Mouse (Mus musculus) kidney, adult 2 months (tissue): ENCODE data around the gene Gm21970. TPM values are rescaled to one million over a fixed set of nuclear protein-coding genes. Genes with fewer than 3 reads are reported as not detected.
"Not testable (repeated sequence)": the region's sequence is repeated elsewhere in the genome, so short reads cannot be mapped to it uniquely, and the experiment has no call there.

Experiments
- DNase-seq: peaks from one replicate; pipeline ENCODE4 v3.0.0; 2021
- H3K27ac ChIP-seq: fragments of 200-500 bp; 2 replicates; pipeline ENCODE4 v1.5.1; 2012; ENCODE audit warnings: low read depth, low read length, control low read depth, inconsistent platforms; ENCODE audit not compliant: insufficient read depth
- H3K27me3 ChIP-seq: fragments of 200-500 bp; replicated peaks from 2 replicates; pipeline ENCODE4 v1.6.1; 2012; ENCODE audit warnings: mild to moderate bottlenecking, moderate library complexity, low read length, inconsistent platforms; ENCODE audit not compliant: control insufficient read depth, insufficient read depth
- H3K36me3 ChIP-seq: fragments of 200-500 bp; 2 replicates; pipeline ENCODE4 v1.6.1; 2012; ENCODE audit warnings: mild to moderate bottlenecking, moderate library complexity, low read length, inconsistent platforms; ENCODE audit not compliant: control insufficient read depth, insufficient read depth
- H3K4me1 ChIP-seq: fragments of 200-500 bp; 2 replicates; pipeline ENCODE4 v1.6.1; 2011; ENCODE audit warnings: low read length; ENCODE audit not compliant: control insufficient read depth, insufficient read depth
- H3K4me3 ChIP-seq: fragments of 200-500 bp; 2 replicates; pipeline ENCODE4 v1.5.1; 2011; ENCODE audit warnings: mild to moderate bottlenecking, low read depth, low read length, control low read depth; ENCODE audit not compliant: insufficient read depth
- CTCF ChIP-seq: fragments of 200-500 bp; conservative IDR thresholded peaks from 2 replicates; pipeline ENCODE4 v1.5.1; 2011; ENCODE audit warnings: low read depth, mild to moderate bottlenecking, control low read depth, low read length, moderate library complexity, mixed read lengths; ENCODE audit not compliant: insufficient read depth, insufficient read length
- POLR2A ChIP-seq: fragments of 200-500 bp; IDR thresholded peaks from one replicate; pipeline ENCODE4 v1.6.1; 2011; ENCODE audit warnings: low read depth, low read length, control low read depth
- WGBS: fragments of 180-500 bp; shearing (Covaris S2); methylation state at CpG from one replicate; pipeline ENCODE4 v1.1.7; 2018; 5-methylcytosine and 5-hydroxymethylcytosine counted together
- polyA plus RNA-seq: library from polyadenylated mRNA; depleted of rRNA; stranded (reverse); fragments of >200 nt; gene quantifications from 2 replicates; pipeline ENCODE4 v1.2.3, GENCODE M21; 2012

Gene Gm21970
- polyA plus RNA-seq, 1 experiment: not detected

DNA sequence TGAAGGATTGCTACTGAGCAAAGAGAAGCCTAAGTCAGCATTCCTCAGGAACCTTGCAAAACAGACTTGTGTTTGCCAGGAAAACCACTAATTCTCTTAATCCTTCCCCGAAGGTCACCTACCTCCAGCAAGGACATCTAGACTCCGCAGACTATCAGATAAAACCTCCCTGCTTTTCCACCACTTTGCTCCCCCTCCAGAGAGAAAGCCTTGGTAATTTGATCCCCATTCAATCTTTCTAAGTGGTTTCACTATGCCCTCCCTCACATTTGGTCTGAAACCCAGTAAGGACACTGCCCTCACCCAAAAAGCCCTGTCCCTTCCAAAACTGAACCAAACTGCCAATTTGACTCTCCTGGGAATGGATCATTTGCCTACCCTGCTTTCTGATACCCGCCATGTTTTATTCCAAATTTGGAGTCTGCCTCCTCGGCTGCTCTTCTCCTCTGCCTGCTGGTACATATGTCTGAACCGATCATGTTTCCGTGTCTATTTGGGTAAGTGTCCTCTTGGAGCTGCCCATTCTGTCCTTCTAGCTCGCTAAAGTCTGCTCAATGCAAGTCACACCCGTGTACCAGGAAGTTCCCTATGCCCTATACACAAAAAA, 36.8 kb downstream of the Gm21970 start:
- no peak for TF ChIP-seq POLR2A
- TF ChIP-seq CTCF: no peak
- DNase-seq: no peak
- 55% methylated on average over 8 of the region's 8 CpGs for WGBS
- H3K4me3 ChIP-seq: no peak overlapping the region
- H3K4me1 ChIP-seq: no peaks in the 10 kb centered on the region; the same call in 1 of the 2 replicates
- H3K27me3 ChIP-seq: no peaks in the 10 kb centered on the region
- peaks cover 2% of the 10 kb centered on the region for H3K36me3 ChIP-seq
- H3K27ac ChIP-seq: peak overlapping the region; percentile 57

DNA sequence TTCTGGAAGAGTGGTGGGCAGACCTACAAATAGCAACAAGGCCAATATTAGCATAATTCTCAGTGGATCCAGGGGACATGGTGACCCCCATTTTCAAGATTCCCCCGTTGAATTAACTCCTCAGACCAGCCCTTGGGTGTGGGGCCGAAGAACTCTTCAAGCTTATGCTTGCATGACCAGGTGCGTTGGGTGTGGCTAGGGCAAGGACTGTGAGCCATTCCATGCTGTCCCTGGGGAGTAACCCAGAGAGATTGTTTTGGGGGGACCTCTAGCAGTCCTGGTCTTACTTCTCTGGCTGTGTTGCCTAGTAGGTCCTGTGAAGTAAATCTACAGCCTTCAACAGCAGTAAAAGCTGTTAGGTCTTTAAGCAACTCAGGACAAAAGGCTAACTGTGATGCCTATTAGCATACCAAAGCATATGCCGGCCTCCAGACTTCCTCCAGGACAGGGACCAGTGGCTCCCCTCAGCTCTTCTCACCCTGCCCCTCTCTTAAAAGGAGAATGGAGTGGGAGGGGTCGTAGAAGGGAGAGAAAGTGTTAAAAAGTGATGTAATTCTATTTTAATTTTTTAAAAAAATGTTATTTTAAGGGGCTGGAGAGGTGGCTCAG, 41.3 kb downstream of the Gm21970 start:
- DNase-seq: no peak
- TF ChIP-seq POLR2A (no peak), CTCF (no peak)
- Histone ChIP-seq H3K36me3 (no peaks in the 10 kb centered on the region), H3K27ac (no peak overlapping the region), H3K4me3 (no peak overlapping the region), H3K4me1 (peaks cover 2% of the 10 kb centered on the region; the same call in 1 of the 2 replicates), H3K27me3 (no peaks in the 10 kb centered on the region)
- WGBS: 68% methylated on average over 5 of the region's 5 CpGs

DNA sequence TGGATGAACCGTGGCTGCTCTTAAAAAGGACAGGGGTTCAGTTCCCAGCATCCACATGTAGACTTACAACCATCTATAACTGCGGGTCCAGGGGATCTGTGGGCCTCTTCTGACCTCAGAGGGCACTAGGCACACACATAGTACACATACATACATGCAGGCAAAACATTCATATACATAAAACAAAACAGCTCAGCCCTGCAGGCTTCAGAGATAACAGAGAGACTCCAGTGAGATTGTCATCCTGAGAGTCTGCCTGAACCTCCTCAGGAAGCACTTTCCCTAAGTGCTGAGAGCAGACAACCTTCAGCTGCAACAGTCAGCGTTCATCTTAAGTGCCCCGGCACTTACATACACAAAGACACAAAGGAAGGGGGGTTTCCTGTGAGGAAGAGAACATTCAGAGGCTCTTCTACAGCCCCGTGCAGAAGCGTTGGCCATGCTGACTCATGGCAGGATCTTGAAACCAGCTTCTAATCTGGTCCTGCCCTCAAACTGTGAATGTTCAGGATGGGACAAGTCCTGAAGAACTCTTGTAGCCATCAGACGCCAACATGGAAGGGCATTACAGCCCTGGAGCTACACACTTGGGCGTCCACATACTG, 41.9 kb downstream of the Gm21970 start:
- no peak overlapping the region for H3K27ac ChIP-seq
- H3K36me3 ChIP-seq: no peaks in the 10 kb centered on the region
- H3K27me3 ChIP-seq: no peaks in the 10 kb centered on the region
- peak; percentile 28 for DNase-seq
- TF ChIP-seq POLR2A (no peak), CTCF (no peak)
- WGBS: 61% methylated on average over 8 of the region's 8 CpGs
- no peak overlapping the region for H3K4me3 ChIP-seq
- H3K4me1 ChIP-seq: 0 out of 2 replicates have a peak, but pooled peaks cover 2% of the 10 kb centered on the region

DNA sequence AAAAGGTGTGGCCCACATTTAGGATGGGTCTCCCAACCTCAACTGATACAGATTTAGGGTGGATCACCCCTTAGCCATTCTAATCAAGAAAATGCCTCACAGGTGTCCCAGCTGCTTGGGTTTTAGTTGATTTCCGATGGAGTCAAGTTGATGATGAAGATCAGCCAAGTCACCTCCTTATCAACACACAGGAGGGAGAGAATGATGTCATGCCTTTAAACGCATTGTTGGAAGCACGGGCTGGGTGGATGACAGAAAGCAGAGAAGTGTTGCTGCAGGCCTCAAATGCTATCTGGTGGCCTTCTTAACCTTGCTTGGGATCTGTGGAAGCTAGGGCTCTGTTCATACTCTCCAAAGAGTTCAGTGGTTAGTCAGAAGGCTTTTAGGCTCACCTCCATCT, 42.6 kb downstream of the Gm21970 start:
- 0 out of 2 replicates have a peak, but pooled peaks cover 2% of the 10 kb centered on the region for H3K4me1 ChIP-seq
- WGBS: 87% methylated on average over 3 of the region's 3 CpGs
- H3K36me3 ChIP-seq: no peaks in the 10 kb centered on the region
- DNase-seq: no peak
- no peak for TF ChIP-seq CTCF
- no peak for TF ChIP-seq POLR2A
- H3K27me3 ChIP-seq: no peaks in the 10 kb centered on the region
- no peak overlapping the region for H3K4me3 ChIP-seq
- H3K27ac ChIP-seq: no peak overlapping the region; the same call in 1 of the 2 replicates

DNA sequence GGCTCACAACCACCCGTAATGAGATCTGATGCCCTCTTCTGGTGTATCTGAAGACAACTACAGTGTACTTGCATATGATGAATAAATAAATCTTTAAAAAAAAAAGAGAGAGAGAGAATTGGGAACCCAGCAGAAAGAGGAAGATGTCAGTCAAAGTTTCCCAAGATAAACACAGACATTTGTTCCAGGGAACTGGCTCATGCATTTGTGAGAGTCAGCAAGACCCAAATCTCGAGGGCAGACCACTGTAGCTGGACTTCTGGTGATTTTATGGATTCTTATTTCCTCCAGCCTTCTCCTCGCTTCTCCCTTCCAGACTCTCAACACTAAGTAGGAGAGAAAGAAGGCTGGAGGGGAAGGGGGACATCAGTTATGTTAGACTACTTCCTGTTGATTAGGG, 46.6 kb downstream of the Gm21970 start:
- Histone ChIP-seq H3K27me3 (no peaks in the 10 kb centered on the region), H3K27ac (peak overlapping the region; percentile 55), H3K4me1 (peaks cover 2% of the 10 kb centered on the region; the same call in 1 of the 2 replicates), H3K4me3 (no peak overlapping the region), H3K36me3 (no peaks in the 10 kb centered on the region)
- 60% methylated on average over 3 of the region's 3 CpGs for WGBS
- no peak for DNase-seq
- TF ChIP-seq CTCF: no peak
- TF ChIP-seq POLR2A: no peak

DNA sequence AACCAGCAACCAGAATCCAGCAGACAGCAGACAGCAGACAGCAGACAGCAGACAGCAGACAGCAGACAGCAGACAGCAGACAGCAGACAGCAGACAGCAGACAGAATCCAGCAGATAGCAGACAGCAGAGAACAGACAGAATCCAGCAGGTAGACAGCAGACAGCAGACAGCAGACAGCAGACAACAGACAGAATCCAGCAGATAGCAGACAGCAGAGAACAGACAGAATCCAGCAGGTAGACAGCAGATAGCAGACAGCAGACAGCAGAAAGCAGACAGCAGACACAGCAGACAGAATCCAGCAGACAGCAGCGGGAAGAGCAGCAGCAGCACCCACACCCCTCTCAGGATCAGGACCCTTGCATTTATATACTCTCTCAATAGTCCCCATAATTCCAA, 47.1 kb downstream of the Gm21970 start:
- H3K27ac ChIP-seq: peak overlapping the region; percentile 55
- H3K4me1 ChIP-seq, H3K4me3 ChIP-seq, DNase-seq, H3K27me3 ChIP-seq, H3K36me3 ChIP-seq: not testable (repeated sequence)
- 96% methylated on average over 1 of the region's 1 CpGs for WGBS

DNA sequence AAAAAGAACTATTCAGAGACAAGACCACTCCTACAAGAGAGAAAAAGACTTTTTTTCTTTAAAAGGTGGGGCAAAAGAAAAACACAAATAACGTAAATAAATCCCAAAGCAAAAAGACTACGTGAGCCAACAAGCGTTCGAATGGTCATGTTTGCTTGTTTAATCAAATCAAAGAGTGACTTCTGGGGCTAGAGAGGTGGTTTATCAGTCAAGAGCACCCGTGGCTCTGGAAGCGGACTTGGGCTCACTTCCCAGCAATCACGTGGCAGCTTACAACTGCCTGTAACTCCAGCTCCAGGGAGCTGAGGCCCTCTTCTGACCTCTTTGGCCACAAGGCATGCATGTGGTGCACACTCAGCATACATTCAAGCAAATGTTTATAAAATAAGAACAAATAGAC, 49.8 kb downstream of the Gm21970 start:
- no peak overlapping the region for H3K4me3 ChIP-seq
- WGBS: 41% methylated on average over 7 of the region's 7 CpGs
- peak; percentile 89 for DNase-seq
- TF ChIP-seq POLR2A: no peak
- TF ChIP-seq CTCF: peak; percentile 68
- H3K36me3 ChIP-seq: no peaks in the 10 kb centered on the region
- H3K27ac ChIP-seq: peak overlapping the region; percentile 48
- no peaks in the 10 kb centered on the region; the same call in 1 of the 2 replicates for H3K4me1 ChIP-seq
- no peaks in the 10 kb centered on the region for H3K27me3 ChIP-seq
